Mouse (Mus musculus) lung, postnatal 4 days (tissue): ENCODE results near the gene Naa15.
A peak's percentile ranks its signal among the peaks of the same experiment; 100 is the strongest.
"Not testable (repeated sequence)": the region's sequence is repeated elsewhere in the genome, so short reads cannot be mapped to it uniquely, and the experiment has no call there.

Experiments used
- DNase-seq, 2 experiments: peaks; one replicate each; pipeline ENCODE4 v3.0.0; 2021

Naa15 gene

GRCm38 (mm10) chr3:51394881-51395280, 20.1 kb upstream of the Naa15 start:
- no peak for DNase-seq

DNA sequence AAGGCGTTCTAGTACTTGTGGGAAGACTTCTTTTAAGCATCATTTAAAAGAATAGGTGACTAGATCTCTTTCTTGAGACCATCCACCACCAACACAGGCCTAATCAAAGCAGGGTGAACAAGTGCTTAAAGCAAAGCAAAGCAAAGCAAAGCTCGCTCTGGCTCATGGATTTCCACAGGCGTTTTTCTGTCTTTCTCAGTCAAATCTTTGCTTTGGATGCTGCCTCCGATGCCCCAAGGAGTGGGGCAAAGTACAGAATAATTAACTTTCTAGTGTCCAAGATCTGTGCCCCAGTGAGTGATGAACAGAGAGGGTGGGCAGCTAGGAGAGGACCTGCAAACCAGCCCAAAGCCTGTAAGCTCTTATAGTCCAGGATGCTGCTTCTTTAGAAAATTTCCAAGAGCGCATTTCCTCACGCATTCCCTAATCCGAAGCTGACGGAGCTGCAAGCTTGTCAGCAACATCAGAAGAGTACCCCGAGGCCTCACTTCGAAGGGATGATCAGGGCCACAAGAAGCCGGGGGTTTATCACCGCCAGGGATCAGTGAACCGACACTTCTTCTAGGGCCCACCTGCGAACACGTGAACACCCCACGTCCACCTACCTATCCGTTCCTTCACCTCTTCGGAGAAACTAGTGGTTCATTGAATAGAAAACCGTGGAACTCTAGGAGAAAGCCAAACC, 19.3 kb upstream of the Naa15 start:
- DNase-seq = no peak

- DNase-seq = peak; percentile 60 to 70
Observed at GRCm38 (mm10) chr3:51396219-51397068, 18.5 kb upstream of the Naa15 start, which contains the start of gene Mgarp. Mgarp (minus strand) TSS chr3:51396738.

GRCm38 (mm10) chr3:51397700-51398299, 17.1 kb upstream of the Naa15 start:
- no peak for DNase-seq

- no peak for DNase-seq
Observed at GRCm38 (mm10) chr3:51398667-51399066, 16.3 kb upstream of the Naa15 start.

- no peak for DNase-seq
Observed at GRCm38 (mm10) chr3:51399531-51399930, 15.4 kb upstream of the Naa15 start.

DNA sequence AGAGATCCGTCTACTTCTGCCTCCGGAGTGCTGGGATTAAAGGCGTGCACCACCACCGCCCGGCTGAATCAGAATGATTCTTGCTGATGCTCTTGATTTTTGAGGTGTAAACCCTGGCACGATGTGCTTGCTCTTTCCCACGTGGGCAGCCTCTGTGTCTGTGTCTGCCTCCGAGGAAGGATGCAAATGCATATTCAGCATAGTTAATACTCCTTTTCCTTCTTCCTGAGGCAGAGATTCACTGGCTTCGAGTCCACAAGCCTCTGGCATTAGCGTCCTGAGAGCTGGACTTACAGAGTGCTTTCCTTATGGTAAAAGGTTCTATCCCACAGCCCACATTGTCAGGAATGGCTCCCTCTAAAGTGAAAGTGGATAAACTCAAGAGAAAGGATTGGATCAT, 14.3 kb upstream of the Naa15 start:
- no peak for DNase-seq

- not testable (repeated sequence) for DNase-seq
Observed at GRCm38 (mm10) chr3:51402054-51402453, 12.9 kb upstream of the Naa15 start.

DNA sequence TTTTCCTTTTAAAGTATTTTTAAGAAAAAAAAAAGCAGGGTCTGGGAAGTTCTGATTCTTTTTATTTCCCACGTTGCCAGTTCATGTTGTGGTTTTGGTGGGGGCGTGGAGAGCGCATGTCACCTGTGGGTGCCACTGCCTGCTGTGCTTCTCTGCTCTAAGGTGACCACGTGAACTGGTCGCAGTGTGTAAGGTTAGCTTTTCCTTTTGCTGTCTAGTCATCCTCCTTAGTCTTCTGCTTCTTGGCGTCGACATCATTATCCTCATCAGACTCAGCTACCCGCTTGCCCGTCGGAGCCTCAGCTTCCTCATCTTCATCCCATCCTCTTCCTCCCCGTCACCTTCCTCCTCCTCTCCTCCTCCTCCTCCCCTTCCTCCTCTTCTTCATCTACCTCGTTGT, 12.3 kb upstream of the Naa15 start:
- no peak for DNase-seq

GRCm38 (mm10) chr3:51407870-51408560, 6.9 kb upstream of the Naa15 start:
- no peak for DNase-seq

- DNase-seq = peak; percentile 95 to 98
Observed at GRCm38 (mm10) chr3:51408561-51409183, 6.3 kb upstream of the Naa15 start, which contains the start of gene Ndufc1. Ndufc1 (minus strand) TSS chr3:51408988.

DNA sequence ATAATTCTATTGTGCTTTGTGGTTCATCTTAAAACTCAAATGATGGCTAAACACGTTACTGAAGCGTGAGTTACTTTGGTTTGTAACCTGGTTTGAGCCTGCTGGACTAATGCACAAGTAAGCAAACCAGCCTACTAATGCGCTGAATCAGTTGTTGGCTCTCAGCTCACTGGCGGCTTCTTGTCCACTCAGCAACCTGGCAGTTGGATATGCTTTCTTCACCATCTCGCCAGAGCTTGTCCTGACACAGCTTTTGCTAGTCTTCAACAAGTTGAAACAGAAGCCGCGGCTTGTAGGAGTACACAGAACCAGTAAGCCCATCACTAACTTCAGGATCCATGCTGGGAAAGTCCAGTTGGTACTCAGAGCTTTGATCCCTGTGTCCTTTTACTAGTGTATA, 2.5 kb upstream of the Naa15 start:
- no peak for DNase-seq

DNA sequence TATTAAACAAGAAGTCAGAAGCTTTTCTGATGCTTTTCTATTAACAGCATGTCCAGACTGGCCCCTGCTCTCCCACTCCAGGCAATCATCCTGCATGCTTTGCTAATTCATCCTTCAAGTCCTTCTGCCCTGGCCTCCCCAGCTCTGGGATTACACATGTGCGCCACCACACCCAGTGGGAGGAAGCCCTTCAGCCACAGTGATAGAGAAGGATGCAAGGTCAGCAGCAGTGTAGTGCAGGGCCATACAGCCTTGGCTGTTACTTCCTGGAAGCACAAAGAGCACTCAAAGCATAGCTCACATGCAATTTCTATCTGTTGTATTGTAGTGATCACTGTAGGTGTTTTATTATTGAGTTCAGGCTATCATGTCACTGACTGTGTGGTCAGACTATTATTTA, 1.7 kb upstream of the Naa15 start:
- no peak for DNase-seq

- DNase-seq = no peak
Observed at GRCm38 (mm10) chr3:51416073-51416363, 1.1 kb downstream of the Naa15 start.

DNA sequence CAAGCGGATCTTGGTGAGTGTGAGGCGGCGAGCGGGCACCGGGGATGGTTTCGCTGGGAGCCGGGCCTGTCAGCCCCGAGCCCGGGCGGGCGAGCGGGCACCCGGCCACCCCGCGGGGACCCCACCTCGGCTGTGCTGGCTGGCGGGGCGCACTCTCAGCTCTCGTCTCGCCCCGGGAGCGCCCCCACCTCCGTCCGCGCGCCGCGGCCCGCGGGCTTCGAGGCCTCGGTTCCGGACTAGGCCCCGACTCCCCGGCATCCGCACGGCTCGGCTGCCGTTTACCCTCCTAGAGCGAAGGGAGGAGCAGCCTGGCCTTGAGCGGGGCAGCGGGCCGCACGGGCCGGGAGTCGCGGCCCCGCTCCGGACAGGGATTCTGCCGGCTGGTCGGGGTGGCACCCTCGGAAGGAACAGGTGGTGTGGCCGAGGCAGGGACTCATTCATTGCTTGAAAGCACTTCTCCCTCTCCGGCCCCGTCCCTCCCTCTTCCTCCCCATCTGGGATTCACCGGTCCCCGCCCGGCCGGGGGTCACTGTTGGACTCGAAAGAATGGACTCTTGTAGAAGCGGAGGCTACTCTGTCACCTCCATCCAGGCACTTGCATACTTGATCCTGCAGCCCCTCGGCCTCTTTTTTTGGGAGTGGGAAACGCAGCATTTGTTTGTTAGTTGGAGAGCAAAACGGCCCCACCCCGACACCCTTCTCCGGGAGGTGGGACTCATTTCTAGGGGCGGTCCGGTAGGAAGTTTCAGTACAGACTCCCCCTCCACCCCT, 1.6 kb downstream of the Naa15 start:
- peak; percentile 63 to 66 for DNase-seq

DNA sequence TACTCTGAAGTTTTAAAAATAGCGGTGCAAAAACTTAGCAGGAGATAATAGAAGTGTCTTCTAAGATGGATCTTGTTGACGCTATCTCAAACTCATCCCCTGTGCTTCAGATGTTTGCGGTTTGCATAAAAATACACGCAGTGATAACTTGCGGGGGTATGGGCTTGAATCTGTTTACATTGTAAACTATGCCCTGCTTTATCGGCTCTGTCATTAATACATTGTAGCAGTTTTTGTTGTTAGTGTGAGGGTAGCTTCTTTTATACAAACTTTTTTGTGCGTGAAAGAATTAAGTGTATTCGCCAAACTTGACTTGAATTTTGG, 2.1 kb downstream of the Naa15 start:
- no peak for DNase-seq

DNA sequence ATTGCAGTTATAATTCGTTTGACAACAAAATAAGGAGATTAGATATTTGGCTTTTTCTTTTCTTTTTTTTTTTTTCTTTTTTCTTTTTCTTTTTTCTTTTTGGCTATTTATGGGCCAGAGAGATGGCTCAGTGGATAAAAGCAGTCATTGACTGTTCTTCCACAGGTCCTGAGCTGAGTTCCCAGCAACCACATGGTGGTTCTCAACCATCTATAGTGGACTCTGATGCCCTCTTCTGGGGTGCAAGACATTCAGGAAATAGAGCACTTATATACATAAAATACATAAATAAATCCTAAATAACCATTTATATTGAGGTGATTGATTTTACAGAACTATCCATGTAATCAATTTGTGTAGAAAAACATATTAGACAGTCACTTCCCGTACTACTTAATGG, 2.5 kb downstream of the Naa15 start:
- no peak for DNase-seq

DNA sequence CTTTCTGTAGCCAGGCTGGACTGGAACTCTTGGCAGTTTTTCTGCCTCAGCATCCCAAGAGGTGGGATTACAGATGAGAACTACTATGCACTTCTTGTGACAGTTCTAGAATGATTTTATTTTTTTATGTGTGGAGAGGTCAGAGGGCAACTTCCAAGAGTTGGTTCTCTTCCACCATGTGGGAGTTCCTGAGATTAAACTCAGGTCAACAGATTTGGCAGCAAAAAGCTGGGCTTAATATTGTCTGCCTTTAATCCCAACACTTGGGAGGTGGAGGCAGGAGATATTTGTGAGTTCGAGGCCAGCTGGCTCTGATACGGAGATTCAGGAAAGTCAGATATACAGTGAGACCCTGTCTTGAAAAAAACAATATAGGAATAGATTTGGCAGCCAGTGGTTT, 3.0 kb downstream of the Naa15 start:
- no peak for DNase-seq

DNA sequence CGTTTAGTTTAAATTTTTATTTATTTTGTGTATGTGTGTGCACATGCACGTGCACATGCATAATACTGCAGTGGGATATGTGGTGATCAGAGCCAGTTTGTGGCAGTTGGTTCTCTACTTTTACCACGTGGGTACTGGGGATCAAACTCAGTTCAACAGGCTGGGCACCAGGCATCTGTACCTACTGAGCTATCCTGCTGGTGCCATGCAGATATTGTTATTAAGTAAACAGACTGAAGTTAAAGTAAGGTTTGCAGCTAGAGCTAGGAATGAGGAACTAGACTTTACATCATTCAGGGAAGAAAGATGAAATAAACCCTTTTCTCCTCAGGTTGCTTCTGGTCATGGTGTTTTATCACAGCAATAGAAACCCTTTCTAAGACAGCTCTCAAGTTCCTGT, 7.0 kb downstream of the Naa15 start:
- DNase-seq = no peak

DNA sequence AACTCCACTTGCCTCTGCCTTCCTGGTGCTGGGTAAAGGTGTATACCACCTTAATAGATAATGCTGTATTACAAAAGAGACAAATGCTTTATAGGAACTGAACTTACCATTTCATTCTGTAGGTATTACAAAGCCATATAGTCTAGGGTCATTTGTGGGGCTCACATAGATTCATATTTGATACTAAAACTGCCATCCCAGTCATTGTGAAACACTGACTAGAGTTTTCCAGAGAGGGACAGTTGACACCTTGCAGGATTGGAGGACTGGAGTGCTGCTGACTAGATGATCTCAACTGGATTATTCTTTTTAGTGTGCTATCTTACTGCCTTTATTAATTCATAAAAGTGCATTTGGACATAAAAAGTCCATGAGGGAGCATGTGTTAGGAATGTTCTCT, 10.4 kb downstream of the Naa15 start:
- DNase-seq = no peak

- DNase-seq = not testable (repeated sequence)
Observed at GRCm38 (mm10) chr3:51434364-51434763, 19.4 kb downstream of the Naa15 start.

GRCm38 (mm10) chr3:51434871-51435595, 20.1 kb downstream of the Naa15 start:
- DNase-seq = no peak
